Mouse (Mus musculus) embryonic facial prominence, embryonic 11.5 days (tissue): ENCODE data around the gene Rpsa. TPM values are rescaled to one million over a fixed set of nuclear protein-coding genes. Genes with fewer than 3 reads are reported as not detected.

Experiments
- ATAC-seq: fragments of 200-750 bp; cut with Nextera tagmentation; replicated peaks from 2 replicates; pipeline ENCODE4 v1.8.0; 2017; ENCODE audit warnings: low read depth; ENCODE audit not compliant: insufficient number of reproducible peaks, low FRiP score, low TSS enrichment
- DNase-seq: peaks from one replicate; pipeline ENCODE4 v3.0.0-alpha.2; 2015; ENCODE audit warnings: low spot score
- H3K27ac ChIP-seq: fragments of 300-500 bp; sonication (generic); replicated peaks from 2 replicates; pipeline ENCODE4 v1.5.1; 2014; ENCODE audit warnings: mild to moderate bottlenecking, low read depth, low read length, control low read depth
- H3K27me3 ChIP-seq: fragments of 300-500 bp; sonication (generic); 2 replicates; pipeline ENCODE4 v1.6.1; 2014; ENCODE audit warnings: mild to moderate bottlenecking, low read length, moderate library complexity, mixed read lengths; ENCODE audit not compliant: control insufficient read depth, insufficient read depth
- H3K36me3 ChIP-seq: fragments of 300-500 bp; sonication (generic); replicated peaks from 2 replicates; pipeline ENCODE4 v1.6.1; 2014; ENCODE audit warnings: low read depth, mild to moderate bottlenecking, low read length, moderate library complexity, mixed read lengths; ENCODE audit not compliant: control insufficient read depth, insufficient read depth
- H3K4me1 ChIP-seq: fragments of 300-500 bp; sonication (generic); 2 replicates; pipeline ENCODE4 v1.6.1; 2014; ENCODE audit warnings: low read length, mixed read lengths; ENCODE audit not compliant: control insufficient read depth, insufficient read depth
- H3K4me2 ChIP-seq: fragments of 300-500 bp; sonication (generic); 2 replicates; pipeline ENCODE4 v1.6.1; 2014; ENCODE audit warnings: low read depth, mild to moderate bottlenecking, control low read depth, low read length, moderate library complexity
- H3K4me3 ChIP-seq: fragments of 300-500 bp; sonication (generic); 2 replicates; pipeline ENCODE4 v1.5.1; 2014; ENCODE audit warnings: low read depth, low read length, control low read depth
- H3K9ac ChIP-seq: fragments of 300-500 bp; sonication (generic); replicated peaks from 2 replicates; pipeline ENCODE4 v1.6.1; 2014; ENCODE audit warnings: mild to moderate bottlenecking, control low read depth, low read length
- H3K9me3 ChIP-seq: fragments of 300-500 bp; sonication (generic); replicated peaks from 2 replicates; pipeline ENCODE4 v1.6.1; 2016; ENCODE audit warnings: mild to moderate bottlenecking, low read length, inconsistent platforms, mixed read lengths; ENCODE audit not compliant: control insufficient read depth
- WGBS: fragments of 180-500 bp; shearing (Covaris S2); extraction: QIAGEN DNeasy Blood & Tissue Kit; methylation state at CpG from one replicate; pipeline ENCODE4 v1.1.7; 2014; 5-methylcytosine and 5-hydroxymethylcytosine counted together
- polyA plus RNA-seq: library from polyadenylated mRNA; unstranded; fragments of >200 nt; fragmentation: Nextera tagmentation; extraction: Ambion mirVana; gene quantifications from 2 replicates; pipeline ENCODE4 v1.2.1, GENCODE M21; 2014

The Rpsa gene
- polyA plus RNA-seq, 1 experiment from 2014 or later, result 1,419 TPM

DNA sequence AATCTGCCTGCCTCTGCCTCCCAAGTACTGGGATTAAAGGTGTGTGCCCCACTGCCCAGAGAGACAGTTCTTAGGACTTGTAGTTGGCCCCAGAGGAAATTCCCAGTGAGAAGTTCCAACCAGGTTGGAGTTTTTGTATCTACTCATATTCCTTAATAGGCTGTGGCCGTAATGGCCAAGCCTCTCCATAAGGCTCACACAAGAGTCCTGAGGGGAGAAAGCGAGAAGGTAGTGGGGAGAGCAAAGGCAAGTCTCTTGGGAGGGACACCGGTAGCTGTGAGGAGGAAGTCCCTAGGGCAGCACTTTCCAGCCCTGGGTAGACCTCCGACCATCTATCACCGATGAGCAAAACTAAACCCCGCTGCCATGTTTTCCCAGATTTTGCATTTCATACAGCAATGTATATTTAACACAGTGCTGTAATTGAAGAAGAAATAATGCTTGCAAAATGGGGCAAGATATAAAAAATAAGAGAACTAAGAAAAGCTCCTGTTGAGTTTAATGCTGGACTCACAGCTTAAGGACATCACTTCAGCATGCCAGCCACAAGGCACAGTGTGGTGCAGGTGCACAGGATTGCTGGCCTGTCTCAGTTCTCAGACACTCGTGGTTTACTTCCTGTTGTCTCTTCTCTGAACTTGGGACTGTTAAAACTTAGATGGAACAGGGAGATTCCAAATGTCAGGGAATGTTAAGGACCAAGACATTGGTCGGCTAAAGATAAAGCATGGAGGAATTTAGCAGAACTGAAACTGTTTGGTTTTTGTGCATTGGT, 5.7 kb downstream of the Rpsa start:
- ATAC-seq, result no peak
- 33% methylated on average over 8 of the region's 8 CpGs for WGBS

DNA sequence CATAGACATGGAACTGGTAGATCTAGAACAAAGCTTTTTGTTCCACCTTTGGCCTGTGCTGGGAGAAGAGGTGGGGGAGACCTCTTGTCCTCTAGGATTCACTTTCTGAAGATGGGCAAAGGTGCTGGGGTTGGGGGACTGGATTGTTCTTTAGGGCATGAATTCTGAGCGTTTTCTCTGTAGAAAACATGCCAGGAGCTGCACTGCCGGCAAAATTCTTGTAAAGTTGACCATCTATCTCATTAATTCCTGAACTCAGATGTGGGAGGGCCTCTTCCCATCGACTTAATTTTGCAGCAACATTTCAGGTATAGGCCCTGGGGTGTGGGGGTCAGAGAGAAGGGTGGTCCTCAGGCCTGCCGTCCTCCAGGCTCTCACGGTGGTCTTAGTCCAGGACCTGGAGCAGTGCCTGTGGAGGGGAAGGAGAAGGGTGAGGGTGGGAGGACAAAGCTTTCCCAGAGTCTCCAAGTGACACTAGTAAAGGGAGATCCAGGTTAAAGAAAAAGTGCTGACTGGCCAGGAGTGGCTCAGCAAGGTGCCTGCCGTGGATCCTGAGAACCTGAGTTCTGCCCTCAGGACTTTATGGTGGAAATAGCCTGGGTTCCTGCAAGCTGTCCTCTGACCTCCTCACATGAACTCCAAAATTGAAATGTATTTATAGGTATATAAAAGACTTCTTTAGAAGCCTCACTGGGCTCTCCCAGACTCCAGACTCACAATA, 6.4 kb downstream of the Rpsa start:
- DNase-seq (no peak), ATAC-seq (no peak)
- Histone ChIP-seq H3K27ac (no peak overlapping the region), H3K9ac (no peak overlapping the region), H3K36me3 (peaks cover 10% of the 10 kb centered on the region), H3K4me2 (no peak overlapping the region), H3K9me3 (no peaks in the 10 kb centered on the region), H3K27me3 (no peaks in the 10 kb centered on the region), H3K4me1 (no peaks in the 10 kb centered on the region), H3K4me3 (no peak overlapping the region)
- WGBS, result 59% methylated on average over 6 of the region's 6 CpGs

More for the DNA sequence above, 5.7 kb downstream of the Rpsa start:
- Histone ChIP-seq H3K4me3 (no peak overlapping the region), H3K4me2 (no peak overlapping the region), H3K9ac (no peak overlapping the region), H3K4me1 (no peaks in the 10 kb centered on the region), H3K27ac (no peak overlapping the region), H3K27me3 (no peaks in the 10 kb centered on the region), H3K9me3 (no peaks in the 10 kb centered on the region), H3K36me3 (peaks cover 10% of the 10 kb centered on the region)
- DNase-seq, result peak; percentile 24

DNA sequence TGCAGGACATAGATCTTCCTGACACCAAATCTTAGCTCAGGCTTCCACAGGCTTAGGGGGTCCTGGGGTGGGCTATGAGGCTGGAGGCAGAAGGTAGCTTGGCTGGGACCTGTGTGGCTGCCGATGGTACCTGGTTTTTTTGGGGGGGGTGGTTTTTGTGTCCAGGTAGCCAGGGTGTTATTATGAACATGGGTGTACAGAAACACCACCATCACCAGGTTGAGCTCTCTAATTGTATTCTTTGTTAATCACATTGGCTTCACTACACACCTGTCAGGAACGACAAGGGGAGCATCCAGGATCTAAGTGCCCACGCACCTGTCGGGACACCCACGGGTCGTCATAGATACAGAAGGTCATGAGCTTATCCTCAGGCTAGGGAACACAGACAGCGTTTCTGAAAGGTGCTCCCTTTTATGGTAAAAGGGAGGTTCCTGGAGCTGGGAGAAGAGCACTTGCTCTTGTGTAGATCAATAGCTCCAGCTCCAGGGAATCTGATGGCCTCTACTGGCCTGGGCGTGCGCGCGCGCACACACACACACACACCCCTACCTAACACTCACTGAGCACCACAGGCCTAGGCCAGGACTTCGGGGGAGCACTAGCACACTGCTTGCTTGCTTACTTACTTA, 7.2 kb downstream of the Rpsa start:
- Histone ChIP-seq H3K9ac (no peak overlapping the region), H3K9me3 (no peaks in the 10 kb centered on the region), H3K4me2 (no peak overlapping the region), H3K36me3 (peaks cover 9% of the 10 kb centered on the region), H3K4me1 (no peaks in the 10 kb centered on the region), H3K4me3 (no peak overlapping the region), H3K27me3 (no peaks in the 10 kb centered on the region), H3K27ac (no peak overlapping the region)
- DNase-seq (no peak), ATAC-seq (no peak)
- 80% methylated on average over 13 of the region's 13 CpGs for WGBS

DNA sequence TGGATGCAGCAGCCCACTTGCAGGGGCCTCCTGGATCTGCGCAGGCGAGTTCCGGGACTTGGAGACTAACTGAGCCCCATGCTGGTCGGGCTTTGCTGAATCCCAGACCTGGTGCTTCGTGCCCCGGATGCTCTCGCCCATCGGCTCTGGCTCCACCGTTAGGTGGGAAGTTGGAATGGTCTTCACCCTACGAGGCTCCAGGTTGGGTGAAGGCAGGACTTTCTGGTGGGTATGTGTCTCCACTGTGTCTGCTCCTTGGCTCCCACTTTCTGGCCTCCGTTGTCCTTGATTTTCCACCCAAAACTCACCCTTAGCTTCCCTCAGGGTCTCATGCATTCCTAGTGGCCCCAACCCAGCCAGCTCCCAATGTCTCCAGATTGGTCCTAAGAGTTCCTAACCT, 8.0 kb downstream of the Rpsa start:
- no peaks in the 10 kb centered on the region for H3K4me1 ChIP-seq
- peaks cover 4% of the 10 kb centered on the region for H3K36me3 ChIP-seq
- H3K9ac ChIP-seq, result no peak overlapping the region
- H3K27me3 ChIP-seq, result no peaks in the 10 kb centered on the region
- WGBS, result 81% methylated on average over 11 of the region's 11 CpGs
- no peak for DNase-seq
- no peak overlapping the region for H3K27ac ChIP-seq
- H3K4me2 ChIP-seq, result no peak overlapping the region
- no peaks in the 10 kb centered on the region for H3K9me3 ChIP-seq
- no peak for ATAC-seq
- H3K4me3 ChIP-seq, result no peak overlapping the region

DNA sequence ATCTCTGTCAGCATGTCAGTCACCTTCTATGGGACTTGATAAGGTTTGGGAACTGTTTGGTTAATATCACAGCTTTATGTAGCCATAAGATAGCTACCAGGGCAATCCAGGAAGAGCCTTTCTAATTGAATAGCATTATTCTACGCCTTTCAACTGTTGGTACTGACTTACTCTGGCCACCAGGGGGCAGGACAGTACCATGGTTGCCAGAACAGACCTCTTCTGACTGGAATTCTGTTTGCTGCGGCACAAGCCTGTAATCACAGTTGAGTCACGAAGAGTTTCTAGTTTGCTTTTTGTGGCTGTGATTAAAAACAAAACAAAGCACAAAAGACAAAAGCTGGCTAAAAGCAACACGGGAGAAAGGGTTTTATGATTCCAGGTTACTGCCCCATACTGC, 13.2 kb downstream of the Rpsa start:
- WGBS, result 12% methylated on average over 4 of the region's 4 CpGs
- DNase-seq (peak; percentile 88), ATAC-seq (no peak; the same call in 1 of the 2 replicates)
- Histone ChIP-seq H3K9ac (no peak overlapping the region), H3K27ac (no peak overlapping the region), H3K36me3 (no peaks in the 10 kb centered on the region), H3K9me3 (no peaks in the 10 kb centered on the region), H3K4me3 (no peak overlapping the region), H3K27me3 (no peaks in the 10 kb centered on the region), H3K4me1 (no peaks in the 10 kb centered on the region), H3K4me2 (no peak overlapping the region)

DNA sequence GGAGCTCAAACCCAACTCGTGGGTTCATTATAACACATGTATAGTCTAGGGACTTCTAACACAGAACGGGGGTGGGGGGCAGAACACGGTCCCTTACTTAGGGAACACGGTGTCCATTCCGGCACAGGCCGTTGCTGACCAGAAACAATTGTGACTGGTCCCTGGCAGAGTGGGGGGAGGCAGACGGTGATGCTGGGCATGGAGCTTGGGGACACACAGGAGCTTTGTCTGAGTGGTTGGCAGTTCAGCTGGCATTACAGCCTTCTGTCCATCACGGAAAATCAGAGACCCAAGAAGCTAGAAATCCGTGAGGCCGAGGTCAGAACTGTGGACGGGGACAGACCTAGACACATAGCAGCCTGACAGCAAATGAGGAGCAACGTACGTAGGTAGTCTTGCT, 17.0 kb downstream of the Rpsa start:
- H3K4me2 ChIP-seq, result no peak overlapping the region
- no peaks in the 10 kb centered on the region for H3K36me3 ChIP-seq
- no peak overlapping the region for H3K27ac ChIP-seq
- no peak overlapping the region for H3K4me3 ChIP-seq
- DNase-seq (no peak), ATAC-seq (no peak)
- no peak overlapping the region for H3K9ac ChIP-seq
- 87% methylated on average over 13 of the region's 13 CpGs for WGBS
- no peaks in the 10 kb centered on the region for H3K4me1 ChIP-seq
- no peaks in the 10 kb centered on the region for H3K9me3 ChIP-seq
- H3K27me3 ChIP-seq, result no peaks in the 10 kb centered on the region

DNA sequence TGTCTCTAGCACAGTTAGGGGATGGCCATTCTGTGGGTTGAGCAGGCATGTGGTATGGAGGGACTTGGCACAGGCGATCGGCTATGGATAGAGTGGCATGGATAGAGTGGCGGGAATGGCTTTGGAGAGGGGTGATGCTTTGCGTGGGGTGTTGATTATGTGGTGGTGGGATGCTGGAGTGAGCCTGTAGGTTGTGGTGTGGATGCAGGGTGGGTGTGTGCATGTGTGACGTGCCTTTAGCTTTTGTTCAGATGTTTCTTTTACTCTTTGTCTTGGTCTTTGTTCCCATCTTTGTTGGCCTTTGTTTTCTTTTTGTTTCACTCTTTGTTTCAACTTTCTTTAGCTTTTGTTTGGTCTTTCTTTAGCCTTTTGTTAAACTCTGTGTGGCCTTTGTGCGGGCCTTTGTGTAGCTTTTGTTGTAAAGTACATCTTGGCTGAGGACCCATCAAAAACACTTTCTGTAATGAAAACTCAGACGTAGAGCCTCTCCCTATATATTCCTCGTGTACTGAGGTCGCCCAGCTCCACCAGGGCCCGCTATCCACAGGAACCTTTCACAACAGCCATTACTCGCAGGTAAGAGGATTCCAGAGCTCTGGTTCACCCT, 21.8 kb downstream of the Rpsa start, which contains the start of gene Mobp:
Gene Mobp, plus strand, starts transcription at position 486 of the 607 bp plus-strand sequence.
- no peak; the same call in 1 of the 2 replicates for ATAC-seq

More for the DNA sequence above, 21.8 kb downstream of the Rpsa start, which contains the start of gene Mobp:
- H3K4me3 ChIP-seq, result no peak within 1 kb of the TSS
- H3K27me3 ChIP-seq, result no peaks in the 10 kb centered on the region
- H3K4me2 ChIP-seq, result no peak within 1 kb of the TSS
- no peaks in the 10 kb centered on the region for H3K9me3 ChIP-seq
- WGBS, result 65% methylated on average over 11 of the region's 11 CpGs
- H3K36me3 ChIP-seq, result no peaks in the 10 kb centered on the region
- no peak within 1 kb of the TSS for H3K27ac ChIP-seq
- no peak for DNase-seq
- no peaks in the 10 kb centered on the region for H3K4me1 ChIP-seq
- no peak within 1 kb of the TSS for H3K9ac ChIP-seq
